Mouse (Mus musculus) gastrocnemius, postnatal 25 days (tissue): Measurements from ENCODE around the gene Mta2. TPM values are rescaled to one million over a fixed set of nuclear protein-coding genes. Genes with fewer than 3 reads are reported as not detected.

ENCODE experiments used
- DNase-seq: peaks from one replicate; pipeline ENCODE4 v3.0.0; 2022
- total RNA-seq, 2 experiments: library from RNA; stranded (reverse); gene quantifications; 1 replicate in 1 of 2; 2 replicates in 1 of 2; pipeline ENCODE4 v1.2.3; 2021

The Mta2 gene
- total RNA-seq, 2 experiments from 2014 or later, result 19.5 to 21.9 TPM

DNA sequence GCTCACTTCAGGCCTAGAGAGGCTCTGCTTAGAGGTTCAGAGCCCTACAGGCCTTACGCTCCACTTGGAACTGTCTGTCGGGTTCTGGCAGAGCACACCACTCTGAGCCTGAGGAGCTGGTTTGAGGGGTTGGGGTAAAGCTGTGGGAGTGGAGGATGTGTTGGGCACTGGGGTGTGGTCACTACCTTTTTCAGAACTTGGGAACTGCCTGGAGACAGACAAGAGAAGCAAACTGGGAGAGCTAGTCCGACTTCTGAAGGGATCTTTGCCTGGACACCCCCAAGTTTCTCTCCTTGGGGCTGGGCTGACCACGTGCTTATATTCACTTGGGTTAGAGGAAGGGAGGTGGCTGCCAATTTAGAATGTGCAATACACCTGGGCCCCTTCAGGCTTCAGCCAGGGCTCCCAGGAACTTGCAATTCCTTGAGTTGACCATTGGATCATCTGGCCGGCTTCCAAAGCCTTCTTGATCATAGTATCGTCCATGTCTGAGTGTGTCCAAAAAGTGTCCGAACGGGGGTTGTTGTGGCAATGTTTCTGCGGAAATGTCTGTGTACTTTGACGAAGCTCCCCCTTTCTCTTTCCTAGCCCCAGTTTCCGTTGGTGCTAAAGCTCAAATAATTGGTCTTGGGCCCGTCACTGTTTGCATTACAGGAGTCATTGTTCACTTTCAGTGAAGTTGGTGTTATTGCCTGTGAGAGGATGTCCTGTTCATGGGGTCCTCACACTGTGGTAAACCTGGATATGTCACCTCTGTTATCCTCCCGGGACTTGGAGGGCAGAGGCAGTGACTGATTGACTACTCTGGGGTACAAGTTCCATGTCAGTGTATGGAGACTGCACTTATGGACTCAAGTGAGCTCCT lies 50.4 kb downstream of the Mta2 start:
- DNase-seq, result no peak

DNA sequence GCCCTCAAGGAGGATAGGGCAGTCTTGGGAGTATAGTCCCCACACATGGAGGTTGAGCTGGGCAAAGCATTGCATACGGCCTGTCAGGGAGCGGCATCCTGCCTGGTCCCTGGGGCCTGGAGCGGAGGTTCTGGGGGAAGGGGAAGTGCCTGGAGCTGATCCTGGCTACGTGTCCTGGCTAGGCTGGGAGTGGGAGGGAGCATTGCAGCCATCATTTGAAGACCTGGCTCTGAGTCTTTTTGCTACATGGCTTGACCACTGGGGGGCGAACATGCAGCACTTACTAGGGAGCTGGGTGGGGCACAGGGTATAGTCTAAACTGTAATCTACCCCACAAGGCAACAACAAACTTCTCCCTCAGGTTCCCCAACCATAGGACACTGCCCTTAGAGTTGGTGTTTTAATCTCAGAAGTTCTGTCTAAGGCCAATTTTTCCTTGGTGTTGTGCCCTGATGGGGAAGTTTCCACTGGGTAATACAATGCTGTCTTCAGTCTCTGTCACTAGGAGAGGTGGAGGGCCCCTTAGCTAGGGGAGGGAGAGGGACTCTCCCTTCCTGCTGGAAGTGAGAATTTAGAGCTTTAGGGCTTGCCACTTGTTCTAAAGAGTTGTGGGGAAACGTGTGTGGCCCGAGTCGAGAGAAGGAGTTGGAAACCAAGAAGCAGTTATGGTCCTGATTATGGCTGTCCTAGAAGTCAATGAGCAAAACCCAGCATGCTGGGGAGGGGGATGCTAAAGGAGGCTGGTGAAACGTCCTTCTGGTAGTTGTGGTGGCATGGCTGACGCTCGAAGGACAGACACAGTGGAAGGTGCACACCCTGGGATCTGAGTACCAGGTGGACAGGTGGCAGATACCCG lies 51.3 kb downstream of the Mta2 start:
- peak; percentile 91 for DNase-seq

- no peak for DNase-seq
These were observed 51.9 kb downstream of the Mta2 start for GRCm38 (mm10) chr19:8993625-8993912.

- no peak for DNase-seq
These were observed 53.3 kb downstream of the Mta2 start for GRCm38 (mm10) chr19:8994813-8995607.

GRCm38 (mm10) chr19:8996601-8997000 lies 54.9 kb downstream of the Mta2 start:
- DNase-seq, result no peak

GRCm38 (mm10) chr19:8997546-8997945 lies 55.9 kb downstream of the Mta2 start:
- peak; percentile 91 for DNase-seq

DNA sequence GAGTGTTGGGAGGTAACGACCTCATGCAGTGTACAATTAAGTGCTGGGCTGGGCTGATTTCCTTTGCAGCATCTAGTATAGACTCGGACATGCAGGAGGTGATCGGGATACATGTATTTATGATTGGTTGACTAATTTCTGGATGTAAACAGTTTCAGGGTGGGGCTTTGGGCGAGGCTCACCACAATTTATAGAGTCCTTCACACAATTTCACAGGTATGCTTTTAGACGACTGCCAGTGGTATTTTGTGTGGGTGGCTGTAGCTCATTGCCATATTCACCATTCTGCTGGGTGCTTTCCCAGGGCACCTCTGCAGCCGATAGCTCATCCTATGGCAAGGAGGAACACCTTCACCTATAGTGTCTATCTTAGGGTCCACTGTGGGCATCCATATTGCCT lies 56.9 kb downstream of the Mta2 start:
- DNase-seq, result no peak

GRCm38 (mm10) chr19:8999223-8999622 lies 57.5 kb downstream of the Mta2 start:
- no peak for DNase-seq

Other genes starting within 250 kb of the Mta2 start
- 10 to 100 TPM; 26.7 to 34.6 TPM for gene Slc3a2, start 218.5 kb upstream of the Mta2 start, total RNA-seq
- 10 to 100 TPM; 16.9 to 18.2 TPM for gene Wdr74, start 206.0 kb upstream of the Mta2 start, total RNA-seq
- not detected for gene 1700092M07Rik, start 201.2 kb upstream of the Mta2 start, total RNA-seq
- 10 to 100 TPM; 20.9 to 21.6 TPM for gene Stx5a, start 200.5 kb upstream of the Mta2 start, total RNA-seq
- 10 to 100 TPM; 32.4 to 33.8 TPM for gene Nxf1, start 184.8 kb upstream of the Mta2 start, total RNA-seq
- gene Tmem223, start 170.9 kb upstream of the Mta2 start, total RNA-seq, result 10 to 100 TPM; 82.8 to 87.5 TPM
- gene Tmem179b, start 167.4 kb upstream of the Mta2 start, total RNA-seq, result 1 to 10 TPM; 8.3 to 9.8 TPM
- 1 to 10 TPM; 4.8 to 5.8 TPM for gene Taf6l, start 155.5 kb upstream of the Mta2 start, total RNA-seq
- 10 to 100 TPM; 29.3 to 34.7 TPM for gene Polr2g, start 143.3 kb upstream of the Mta2 start, total RNA-seq
- under 1 TPM; 0.43 to 0.56 TPM for gene Zbtb3, start 139.3 kb upstream of the Mta2 start, total RNA-seq
- gene Ttc9c, start 122.5 kb upstream of the Mta2 start, total RNA-seq, result 10 to 100 TPM; 10.9 to 13.1 TPM
- 10 to 100 TPM; 34.7 to 38.6 TPM for gene Hnrnpul2, start 121.9 kb upstream of the Mta2 start, total RNA-seq
- gene AC129217.1, start 112.1 kb upstream of the Mta2 start, total RNA-seq, result not detected
- 10 to 100 TPM; 15.7 to 20.8 TPM for gene Bscl2, start 104.4 kb upstream of the Mta2 start, total RNA-seq
- gene Gng3, start 102.7 kb upstream of the Mta2 start, total RNA-seq, result not detected
- gene Lrrn4cl, start 91.1 kb upstream of the Mta2 start, total RNA-seq, result 10 to 100 TPM in 1 of 2 experiments, 1 to 10 TPM in 1; 6.8 to 10.9 TPM
- 100 to 1,000 TPM; 190 to 208 TPM for gene Ubxn1, start 70.4 kb upstream of the Mta2 start, total RNA-seq
- 10 to 100 TPM; 50.8 to 57.0 TPM for gene Uqcc3, start 61.0 kb upstream of the Mta2 start, total RNA-seq
- gene Lbhd1, start 58.1 kb upstream of the Mta2 start, total RNA-seq, result 10 to 100 TPM in 1 of 2 experiments, 1 to 10 TPM in 1; 4.8 to 10.3 TPM
- gene Gm49403, start 57.9 kb upstream of the Mta2 start, total RNA-seq, result not detected
- gene 1810009A15Rik, start 53.0 kb upstream of the Mta2 start, total RNA-seq, result 10 to 100 TPM; 13.1 to 18.0 TPM
- gene Gm49416, start 52.9 kb upstream of the Mta2 start, total RNA-seq, result not detected
- gene Ints5, start 48.9 kb upstream of the Mta2 start, total RNA-seq, result 1 to 10 TPM; 8.3 to 9.4 TPM
- gene Ganab, start 43.8 kb upstream of the Mta2 start, total RNA-seq, result 10 to 100 TPM; 23.1 to 25.9 TPM
- 10 to 100 TPM; 27.2 to 28.3 TPM for gene B3gat3, start 21.5 kb upstream of the Mta2 start, total RNA-seq
- 10 to 100 TPM in 1 of 2 experiments, 1 to 10 TPM in 1; 6.7 to 18.4 TPM for gene Rom1, start 12.5 kb upstream of the Mta2 start, total RNA-seq
- gene Eml3, start 12.3 kb upstream of the Mta2 start, total RNA-seq, result 1 to 10 TPM; 6.0 to 7.2 TPM
- 1 to 10 TPM; 5.7 to 7.2 TPM for gene Tut1, start 12.0 kb downstream of the Mta2 start, total RNA-seq
- 100 to 1,000 TPM; 464 to 492 TPM for gene Eef1g, start 25.2 kb downstream of the Mta2 start, total RNA-seq
- 100 to 1,000 TPM; 183 to 204 TPM for gene Ahnak, start 47.4 kb downstream of the Mta2 start, total RNA-seq
- not detected for gene Scgb1a1, start 146.1 kb downstream of the Mta2 start, total RNA-seq
- 10 to 100 TPM; 25.1 to 26.0 TPM for gene Asrgl1, start 193.8 kb downstream of the Mta2 start, total RNA-seq